Mouse (Mus musculus) olfactory bulb, adult 2 months (tissue): ENCODE results near the gene Cldnd1. TPM values are rescaled to one million over a fixed set of nuclear protein-coding genes. Genes with fewer than 3 reads are reported as not detected.

Experiments
- H3K27ac ChIP-seq: fragments of 200-500 bp; 2 replicates; pipeline ENCODE4 v1.5.1; 2012; ENCODE audit warnings: low read depth, low read length; ENCODE audit not compliant: insufficient read depth
- H3K4me1 ChIP-seq: fragments of 200-500 bp; 2 replicates; pipeline ENCODE4 v1.6.1; 2012; ENCODE audit warnings: low read length; ENCODE audit not compliant: control insufficient read depth, insufficient read depth
- H3K4me3 ChIP-seq: fragments of 200-500 bp; 2 replicates; pipeline ENCODE4 v1.5.1; 2012; ENCODE audit warnings: mild to moderate bottlenecking, low read depth, low read length, moderate library complexity; ENCODE audit not compliant: insufficient read depth
- CTCF ChIP-seq: fragments of 200-500 bp; IDR thresholded peaks from 2 replicates; pipeline ENCODE4 v1.5.1; 2012; ENCODE audit warnings: low read depth, mild to moderate bottlenecking, low read length, moderate library complexity; ENCODE audit not compliant: insufficient read depth
- POLR2A ChIP-seq: fragments of 200-500 bp; IDR thresholded peaks from 2 replicates; pipeline ENCODE4 v1.6.1; 2012; ENCODE audit warnings: mild to moderate bottlenecking, low read depth, low read length, moderate library complexity; ENCODE audit not compliant: insufficient read depth
- WGBS: fragments of 180-500 bp; shearing (Covaris S2); methylation state at CpG from one replicate; pipeline ENCODE4 v1.1.7; 2018; 5-methylcytosine and 5-hydroxymethylcytosine counted together
- polyA plus RNA-seq: library from polyadenylated mRNA; stranded (reverse); fragments of >200 nt; gene quantifications from 2 replicates; pipeline ENCODE4 v1.2.4, GENCODE M21; 2012; ENCODE audit warnings: low replicate concordance; ENCODE audit not compliant: missing spikeins, insufficient read depth, insufficient read length

Cldnd1 gene
- polyA plus RNA-seq, 1 experiment, result not detected

GRCm38 (mm10) chr16:58722292-58722691 is 5.4 kb upstream of the Cldnd1 start:
- WGBS, result over 99% methylated on average over 2 of the region's 2 CpGs
- Histone ChIP-seq H3K4me1 (no peaks in the 10 kb centered on the region), H3K27ac (no peak overlapping the region), H3K4me3 (no peak overlapping the region)
- TF ChIP-seq POLR2A (no peak), CTCF (no peak)

GRCm38 (mm10) chr16:58726680-58727476 is 832 bp upstream of the Cldnd1 start:
- Histone ChIP-seq H3K4me1 (peaks cover 6% of the 10 kb centered on the region), H3K4me3 (no peak overlapping the region), H3K27ac (no peak overlapping the region)
- 80% methylated on average over 11 of the region's 11 CpGs for WGBS
- no peak for TF ChIP-seq CTCF
- no peak for TF ChIP-seq POLR2A

- under 1% methylated on average over 29 of the region's 31 CpGs for WGBS
- peaks cover 6% of the 10 kb centered on the region for H3K4me1 ChIP-seq
- peak overlapping the region; percentile 86 for H3K4me3 ChIP-seq
- no peak for TF ChIP-seq CTCF
- TF ChIP-seq POLR2A, result no peak; the same call in 1 of the 2 replicates
- H3K27ac ChIP-seq, result no peak overlapping the region
Measured at GRCm38 (mm10) chr16:58728176-58728671, 514 bp downstream of the Cldnd1 start.

GRCm38 (mm10) chr16:58738205-58738604 is 10.5 kb downstream of the Cldnd1 start:
- H3K4me3 ChIP-seq, result no peak overlapping the region
- no peaks in the 10 kb centered on the region for H3K4me1 ChIP-seq
- no peak overlapping the region for H3K27ac ChIP-seq
- 92% methylated on average over 4 of the region's 4 CpGs for whole genome bisulfite sequencing
- TF ChIP-seq POLR2A (no peak), CTCF (no peak)

GRCm38 (mm10) chr16:58738800-58739199 is 11.1 kb downstream of the Cldnd1 start:
- no peak overlapping the region for H3K4me3 ChIP-seq
- H3K4me1 ChIP-seq, result no peaks in the 10 kb centered on the region
- TF ChIP-seq POLR2A, result no peak
- no peak for TF ChIP-seq CTCF
- no peak overlapping the region for H3K27ac ChIP-seq
- WGBS, result 91% methylated on average over 1 of the region's 1 CpGs

- TF ChIP-seq CTCF (no peak), POLR2A (no peak)
- 96% methylated on average over 5 of the region's 5 CpGs for WGBS
- Histone ChIP-seq H3K27ac (no peak overlapping the region), H3K4me1 (no peaks in the 10 kb centered on the region), H3K4me3 (no peak overlapping the region)
Measured at GRCm38 (mm10) chr16:58740751-58741150, 13.0 kb downstream of the Cldnd1 start.

GRCm38 (mm10) chr16:58746715-58747114 is 19.0 kb downstream of the Cldnd1 start:
- 57% methylated on average over 4 of the region's 4 CpGs for WGBS
- no peak for TF ChIP-seq POLR2A
- TF ChIP-seq CTCF, result no peak

GRCm38 (mm10) chr16:58751314-58751713 is 23.6 kb downstream of the Cldnd1 start:
- no peak overlapping the region for H3K27ac ChIP-seq
- H3K4me3 ChIP-seq, result no peak overlapping the region
- 24% methylated on average over 1 of the region's 1 CpGs for WGBS
- TF ChIP-seq POLR2A, result no peak
- TF ChIP-seq CTCF, result no peak
- no peaks in the 10 kb centered on the region for H3K4me1 ChIP-seq

More at GRCm38 (mm10) chr16:58746715-58747114, 19.0 kb downstream of the Cldnd1 start:
- Histone ChIP-seq H3K27ac (no peak overlapping the region), H3K4me3 (no peak overlapping the region), H3K4me1 (no peaks in the 10 kb centered on the region)

- H3K27ac ChIP-seq, result no peak overlapping the region
- no peak for TF ChIP-seq CTCF
- TF ChIP-seq POLR2A, result no peak
- H3K4me1 ChIP-seq, result no peaks in the 10 kb centered on the region
- no peak overlapping the region for H3K4me3 ChIP-seq
Measured at GRCm38 (mm10) chr16:58756191-58756590, 28.5 kb downstream of the Cldnd1 start.
